Mouse (Mus musculus) liver, embryonic 13.5 days (tissue): ENCODE measurements around the gene Dpp4. TPM values are rescaled to one million over a fixed set of nuclear protein-coding genes. Genes with fewer than 3 reads are reported as not detected.

ENCODE experiments used
- ATAC-seq: fragments of 200-750 bp; cut with Nextera tagmentation; 2 replicates; pipeline ENCODE4 v1.8.0; 2017; ENCODE audit warnings: low read depth, mild to moderate bottlenecking, moderate number of reproducible peaks, moderate library complexity
- DNase-seq: peaks from one replicate; pipeline ENCODE4 v3.0.0; 2022
- H3K27ac ChIP-seq: fragments of 300-500 bp; sonication (generic); 2 replicates; pipeline ENCODE4 v1.5.1; 2015; ENCODE audit warnings: moderate library complexity, mild to moderate bottlenecking, inconsistent platforms
- H3K27me3 ChIP-seq: fragments of 300-500 bp; sonication (generic); 2 replicates; pipeline ENCODE4 v1.6.1; 2015; ENCODE audit warnings: mild to moderate bottlenecking, inconsistent platforms
- H3K36me3 ChIP-seq: fragments of 300-500 bp; sonication (generic); 2 replicates; pipeline ENCODE4 v1.6.1; 2015; ENCODE audit warnings: mild to moderate bottlenecking, inconsistent platforms
- H3K4me1 ChIP-seq: fragments of 300-500 bp; sonication (generic); replicated peaks from 2 replicates; pipeline ENCODE4 v1.6.1; 2015; ENCODE audit warnings: inconsistent platforms
- H3K4me2 ChIP-seq: fragments of 300-500 bp; sonication (generic); 2 replicates; pipeline ENCODE4 v1.6.1; 2015; ENCODE audit warnings: inconsistent platforms, mild to moderate bottlenecking, moderate library complexity
- H3K4me3 ChIP-seq: fragments of 300-500 bp; sonication (generic); replicated peaks from 2 replicates; pipeline ENCODE4 v1.5.1; 2015; ENCODE audit warnings: mild to moderate bottlenecking, inconsistent platforms
- H3K9ac ChIP-seq: fragments of 300-500 bp; sonication (generic); 2 replicates; pipeline ENCODE4 v1.6.1; 2015; ENCODE audit warnings: mild to moderate bottlenecking, inconsistent platforms
- H3K9me3 ChIP-seq: fragments of 300-500 bp; sonication (generic); replicated peaks from 2 replicates; pipeline ENCODE4 v1.6.1; 2016; ENCODE audit warnings: inconsistent platforms
- WGBS: fragments of 180-500 bp; shearing (Covaris S2); methylation state at CpG from one replicate; pipeline ENCODE4 v1.1.7; 2015; ENCODE audit not compliant: insufficient replicate concordance; 5-methylcytosine and 5-hydroxymethylcytosine counted together
- polyA plus RNA-seq: library from polyadenylated mRNA; unstranded; fragments of >200 nt; fragmentation: Nextera tagmentation; extraction: Ambion mirVana; gene quantifications from 2 replicates; pipeline ENCODE4 v1.2.1, GENCODE M21; 2015

The Dpp4 gene
- 3.4 and 5.5 TPM in 2 replicates for polyA plus RNA-seq

DNA sequence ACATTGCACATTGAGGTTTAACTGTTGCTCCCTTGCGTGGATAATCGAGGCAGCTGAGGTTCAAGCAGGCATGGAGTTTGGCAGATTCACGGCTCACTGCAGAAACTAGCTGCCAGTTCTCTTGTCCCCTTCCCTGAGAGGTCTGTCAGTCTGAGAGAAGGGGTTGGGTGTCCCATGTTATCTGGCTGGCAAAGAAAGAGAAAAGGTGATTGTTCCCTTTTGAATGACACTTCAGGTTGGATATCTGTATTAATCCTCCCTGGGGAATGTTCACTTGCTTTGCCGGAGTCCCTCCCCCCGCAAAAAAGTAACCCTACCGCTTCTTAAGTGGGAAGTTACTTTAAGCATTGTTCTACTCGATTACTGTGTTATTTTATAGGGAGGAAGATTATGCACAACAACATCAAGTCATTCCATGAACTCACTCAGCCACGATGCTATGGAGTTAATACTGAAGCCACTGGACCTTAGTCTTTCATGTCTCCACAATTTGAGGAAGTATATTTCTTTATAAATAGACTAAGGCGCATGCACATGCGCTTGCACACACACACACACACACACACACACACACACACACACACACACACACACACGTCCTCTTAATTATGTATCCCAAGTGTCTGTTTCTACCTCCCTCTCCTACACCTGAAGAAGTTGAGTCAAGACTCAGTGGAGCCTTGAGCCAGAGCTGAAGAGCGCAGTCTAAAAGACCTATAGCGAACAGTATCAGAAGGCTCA is at the start of gene Dpp4:
Dpp4 (minus strand) TSS at position 151 of the 741 bp plus-strand sequence.
- 42% methylated on average over 13 of the region's 13 CpGs for WGBS
- Histone ChIP-seq H3K4me1 (peaks cover 3% of the 10 kb centered on the region; the same call in 1 of the 2 replicates), H3K27me3 (peaks cover 17% of the 10 kb centered on the region), H3K9ac (peak within 1 kb of the TSS; percentile 52), H3K27ac (no peak within 1 kb of the TSS; the same call in 1 of the 2 replicates), H3K4me2 (peak within 1 kb of the TSS; percentile 66), H3K36me3 (no peaks in the 10 kb centered on the region), H3K9me3 (no peaks in the 10 kb centered on the region), H3K4me3 (peak within 1 kb of the TSS; percentile 51)
- no peak for DNase-seq
- no peak for ATAC-seq

DNA sequence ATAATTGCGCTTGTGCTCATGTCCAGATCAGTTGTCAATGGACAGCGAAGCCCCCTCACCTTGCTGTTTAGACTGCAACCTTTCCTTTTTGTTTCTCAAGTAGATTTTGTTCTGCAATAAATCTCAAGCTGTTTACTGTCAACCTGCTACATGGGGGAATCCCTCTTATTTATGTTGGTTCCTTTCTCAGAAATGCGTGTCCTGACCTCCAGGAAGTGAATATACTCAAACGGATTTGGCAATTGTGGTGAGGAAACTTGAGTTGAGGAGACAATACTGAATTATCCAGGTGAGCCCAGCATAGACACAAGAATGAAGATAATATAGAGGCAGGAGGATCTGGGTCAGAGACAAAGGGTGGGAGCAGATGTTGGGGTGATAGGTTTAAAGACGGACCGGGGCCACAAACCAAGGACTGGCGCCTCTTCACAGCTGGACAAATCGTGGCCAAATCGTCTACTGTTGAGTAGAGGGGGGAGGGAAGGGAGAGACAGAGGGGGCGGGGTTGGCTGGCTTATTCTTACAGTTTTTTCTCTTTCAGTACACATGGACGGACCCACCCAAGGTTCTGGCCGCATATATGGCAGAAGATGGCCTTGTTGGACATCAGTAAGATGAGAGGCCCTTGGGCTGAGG is 48.9 kb upstream of the Dpp4 start:
- H3K27ac ChIP-seq: no peak overlapping the region
- no peak for ATAC-seq
- H3K36me3 ChIP-seq: no peaks in the 10 kb centered on the region
- H3K4me1 ChIP-seq: no peaks in the 10 kb centered on the region
- no peaks in the 10 kb centered on the region for H3K27me3 ChIP-seq
- H3K9ac ChIP-seq: no peak overlapping the region
- no peak overlapping the region for H3K4me2 ChIP-seq
- 53% methylated on average over 12 of the region's 12 CpGs for WGBS
- no peak overlapping the region for H3K4me3 ChIP-seq
- no peak for DNase-seq
- no peaks in the 10 kb centered on the region for H3K9me3 ChIP-seq

DNA sequence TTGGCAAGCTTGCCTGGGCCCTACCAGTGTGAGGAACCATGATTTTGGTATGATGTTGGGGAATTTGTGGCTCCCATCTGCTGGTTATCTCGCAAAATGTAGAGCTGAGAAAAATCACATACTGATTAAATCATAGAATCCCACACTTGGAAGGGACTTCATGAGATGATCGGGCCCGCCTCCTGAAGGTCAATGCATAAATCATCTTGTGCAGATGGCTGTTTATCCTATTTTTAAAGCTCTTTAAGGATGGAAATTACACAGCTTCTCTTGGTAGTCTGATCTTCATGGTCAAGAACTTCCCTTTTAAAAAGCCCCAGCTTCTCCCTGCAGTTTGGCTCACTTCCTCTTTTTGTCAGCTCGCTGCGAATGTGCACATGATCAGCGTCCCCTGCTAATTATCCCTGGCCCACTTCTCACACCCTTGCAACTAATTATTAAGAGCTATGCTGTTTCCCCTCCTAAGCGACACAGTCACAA is 48.2 kb upstream of the Dpp4 start:
- Histone ChIP-seq H3K36me3 (no peaks in the 10 kb centered on the region), H3K27ac (no peak overlapping the region), H3K4me1 (no peaks in the 10 kb centered on the region), H3K9me3 (no peaks in the 10 kb centered on the region), H3K4me3 (no peak overlapping the region), H3K27me3 (no peaks in the 10 kb centered on the region), H3K9ac (no peak overlapping the region), H3K4me2 (no peak overlapping the region)
- ATAC-seq (no peak), DNase-seq (no peak)
- 20% methylated on average over 7 of the region's 7 CpGs for WGBS

DNA sequence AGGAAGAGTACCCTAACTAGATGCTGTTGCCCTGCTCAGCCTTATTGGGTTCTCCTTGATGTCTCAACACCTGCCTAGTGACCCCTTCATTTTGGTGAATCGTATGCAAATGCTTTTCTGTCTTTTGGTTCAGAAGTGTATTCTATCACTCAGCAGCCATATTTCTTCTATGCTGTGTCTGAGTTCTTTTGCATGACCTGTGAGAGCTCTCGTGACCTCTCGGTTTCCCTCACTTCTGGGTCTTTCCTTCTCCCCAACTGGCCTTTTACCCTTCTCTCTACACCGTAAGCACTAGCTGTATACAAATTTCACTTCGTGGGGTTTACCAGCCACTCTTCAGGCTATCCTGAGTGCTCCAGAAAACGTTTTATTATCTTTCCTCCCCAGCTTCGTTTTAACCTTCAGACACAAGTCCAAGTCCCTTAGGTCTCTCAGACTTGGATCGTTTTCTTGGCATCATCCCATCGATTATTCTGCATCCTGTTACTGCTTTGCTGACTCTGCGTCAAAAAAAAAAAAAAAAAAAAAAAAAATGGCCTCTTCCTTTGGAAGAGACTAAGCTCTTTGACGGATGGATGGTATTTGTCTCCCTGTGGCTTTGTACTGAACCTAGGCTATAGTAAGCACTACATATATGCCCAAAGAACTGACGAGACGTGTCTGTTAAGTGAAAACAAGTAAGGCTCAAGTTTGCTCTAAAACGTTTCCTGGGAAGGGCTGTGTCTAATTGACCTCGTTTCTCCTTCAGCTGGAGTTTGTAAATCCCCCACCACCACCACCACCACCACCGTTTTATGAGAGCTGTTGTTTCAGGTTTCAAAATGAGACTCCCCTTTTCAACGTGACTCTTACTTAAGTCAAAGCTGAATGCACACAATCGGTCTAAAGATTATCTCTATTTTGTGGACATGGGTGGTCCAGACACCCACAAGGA is 47.5 kb upstream of the Dpp4 start:
- Histone ChIP-seq H3K9ac (no peak overlapping the region), H3K9me3 (no peaks in the 10 kb centered on the region), H3K27ac (no peak overlapping the region), H3K4me1 (no peaks in the 10 kb centered on the region), H3K4me2 (no peak overlapping the region), H3K27me3 (no peaks in the 10 kb centered on the region), H3K4me3 (no peak overlapping the region), H3K36me3 (no peaks in the 10 kb centered on the region)
- ATAC-seq (no peak), DNase-seq (no peak)
- 53% methylated on average over 18 of the region's 18 CpGs for WGBS

DNA sequence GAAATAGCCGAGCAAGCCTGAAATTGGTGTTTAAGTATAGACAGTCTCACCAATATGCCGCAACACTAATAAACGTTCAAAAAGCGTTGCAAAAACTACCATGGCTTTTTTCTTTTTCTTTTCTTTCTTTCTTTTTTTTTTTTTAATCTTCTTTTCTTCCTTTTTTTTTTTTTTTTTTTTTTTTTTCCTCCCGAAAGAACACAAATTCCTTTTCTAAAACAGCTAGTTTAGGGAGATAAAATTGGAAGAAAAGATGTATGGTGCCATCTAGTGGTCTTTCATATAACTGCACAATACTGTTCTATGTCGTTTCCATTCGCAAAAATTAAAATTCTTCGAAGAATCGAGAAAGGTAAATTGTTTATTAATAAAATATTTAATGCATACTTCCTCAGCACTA is 46.0 kb upstream of the Dpp4 start:
- no peak for DNase-seq
- WGBS: 34% methylated on average over 9 of the region's 9 CpGs

DNA sequence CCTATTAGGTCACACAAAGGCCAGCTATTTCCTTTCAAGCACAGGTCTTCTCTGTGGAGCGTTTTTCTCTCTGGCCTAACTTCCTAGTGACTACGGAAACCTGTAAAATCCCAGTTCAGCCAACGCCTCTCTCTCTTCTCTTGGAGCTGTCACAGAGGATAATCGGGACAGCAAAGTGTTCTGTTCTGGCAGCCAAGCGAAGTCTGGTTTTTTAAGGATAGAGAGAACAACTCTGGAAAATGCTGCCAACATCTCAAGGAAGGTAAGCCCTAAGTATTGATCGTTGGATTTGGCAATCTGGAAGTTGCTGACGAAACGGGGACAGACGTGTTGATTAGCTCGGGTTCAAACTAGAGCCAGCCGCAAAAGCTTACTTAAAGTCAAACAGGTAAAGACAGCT is 43.0 kb upstream of the Dpp4 start:
- no peak for DNase-seq
- Histone ChIP-seq H3K9me3 (no peaks in the 10 kb centered on the region), H3K4me1 (no peaks in the 10 kb centered on the region), H3K27ac (no peak overlapping the region), H3K4me3 (no peak overlapping the region), H3K4me2 (no peak overlapping the region), H3K36me3 (no peaks in the 10 kb centered on the region), H3K9ac (no peak overlapping the region), H3K27me3 (no peaks in the 10 kb centered on the region)
- ATAC-seq: no peak
- WGBS: 76% methylated on average over 11 of the region's 11 CpGs

More for the DNA sequence above, 46.0 kb upstream of the Dpp4 start:
- no peak overlapping the region for H3K9ac ChIP-seq
- H3K36me3 ChIP-seq: no peaks in the 10 kb centered on the region
- no peaks in the 10 kb centered on the region for H3K27me3 ChIP-seq
- no peaks in the 10 kb centered on the region for H3K9me3 ChIP-seq
- H3K27ac ChIP-seq: no peak overlapping the region
- ATAC-seq: no peak
- no peak overlapping the region for H3K4me3 ChIP-seq
- H3K4me2 ChIP-seq: no peak overlapping the region
- H3K4me1 ChIP-seq: no peaks in the 10 kb centered on the region

DNA sequence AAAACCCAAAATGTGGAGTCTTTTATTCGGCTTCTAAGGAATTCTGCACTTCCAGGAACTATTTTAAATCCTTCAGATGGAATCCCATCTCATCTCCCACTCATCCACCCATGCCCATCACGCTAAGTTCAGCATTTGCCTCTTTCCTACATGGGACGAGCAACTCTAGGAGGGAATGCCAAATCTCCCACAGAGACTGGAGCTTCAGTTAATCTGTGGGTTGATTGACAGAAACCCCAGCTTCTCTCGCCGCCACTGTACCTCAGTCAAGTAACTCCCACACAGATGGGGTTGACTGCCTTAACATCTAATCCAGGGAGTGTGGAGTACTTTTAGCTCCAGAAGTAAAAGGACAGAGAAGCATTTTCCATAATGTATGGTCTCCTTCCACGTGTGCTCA is 42.0 kb upstream of the Dpp4 start:
- ATAC-seq (no peak), DNase-seq (no peak)
- Histone ChIP-seq H3K4me1 (no peaks in the 10 kb centered on the region), H3K27me3 (no peaks in the 10 kb centered on the region), H3K9ac (no peak overlapping the region), H3K4me2 (no peak overlapping the region), H3K36me3 (no peaks in the 10 kb centered on the region), H3K27ac (no peak overlapping the region), H3K9me3 (no peaks in the 10 kb centered on the region), H3K4me3 (no peak overlapping the region)
- 65% methylated on average over 6 of the region's 6 CpGs for WGBS

DNA sequence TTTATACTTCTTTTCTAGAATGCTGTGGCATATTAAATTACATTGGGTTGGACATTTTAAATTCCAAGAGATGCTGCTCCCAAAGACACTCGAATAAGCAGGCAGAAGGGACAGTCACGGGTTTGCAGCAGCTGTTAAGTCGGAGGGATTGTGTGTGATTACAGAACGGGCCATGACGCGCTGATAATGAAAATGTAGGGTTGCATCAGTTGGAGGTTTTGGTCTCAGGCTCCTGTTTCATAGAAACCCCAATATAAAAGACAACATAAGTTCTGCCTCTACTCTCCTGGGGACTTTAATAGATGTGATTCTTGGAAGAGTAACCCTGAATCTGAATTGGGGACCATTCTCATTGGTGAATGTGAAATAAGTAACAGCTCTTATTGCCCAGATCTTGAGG is 38.3 kb upstream of the Dpp4 start:
- no peaks in the 10 kb centered on the region for H3K9me3 ChIP-seq
- H3K4me3 ChIP-seq: no peak overlapping the region
- no peaks in the 10 kb centered on the region for H3K4me1 ChIP-seq
- ATAC-seq (no peak), DNase-seq (no peak)
- no peak overlapping the region for H3K9ac ChIP-seq
- no peak overlapping the region for H3K4me2 ChIP-seq
- H3K27ac ChIP-seq: no peak overlapping the region
- H3K36me3 ChIP-seq: no peaks in the 10 kb centered on the region
- no peaks in the 10 kb centered on the region for H3K27me3 ChIP-seq
- WGBS: 64% methylated on average over 6 of the region's 6 CpGs

DNA sequence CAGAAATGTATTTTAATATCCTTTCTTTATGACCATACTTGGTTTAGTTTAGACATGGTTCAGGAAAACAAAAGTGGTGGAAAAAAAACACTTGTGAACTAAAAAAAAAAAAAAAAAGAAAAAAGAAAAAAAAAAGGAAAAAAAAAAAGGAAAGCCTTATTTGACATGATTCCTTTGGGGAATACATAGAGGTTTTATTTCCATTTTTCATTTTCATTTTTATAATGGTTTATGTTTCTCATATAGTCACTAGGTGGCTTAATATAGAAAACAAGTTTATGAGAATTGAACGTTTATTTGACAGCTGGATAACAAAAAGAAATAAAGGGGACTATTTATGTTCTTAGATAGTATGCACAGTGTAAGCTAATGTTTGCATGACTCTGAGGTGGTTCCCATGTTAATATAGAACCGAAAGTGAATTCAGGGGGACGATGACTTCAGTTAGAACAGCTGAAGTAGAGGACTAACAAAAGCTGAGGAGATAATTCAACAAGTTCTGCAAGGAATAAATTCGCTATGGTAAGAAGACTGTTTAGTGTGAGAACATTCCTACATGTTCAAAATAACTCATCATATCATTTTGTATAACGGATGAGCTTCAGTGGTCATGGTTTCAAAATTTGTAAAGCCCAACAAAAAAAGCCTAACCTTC is 37.8 kb upstream of the Dpp4 start:
- H3K4me2 ChIP-seq: no peak overlapping the region
- no peak overlapping the region for H3K27ac ChIP-seq
- no peaks in the 10 kb centered on the region for H3K9me3 ChIP-seq
- H3K4me1 ChIP-seq: no peaks in the 10 kb centered on the region
- H3K36me3 ChIP-seq: no peaks in the 10 kb centered on the region
- DNase-seq: no peak
- no peak overlapping the region for H3K9ac ChIP-seq
- ATAC-seq: no peak
- no peak overlapping the region for H3K4me3 ChIP-seq
- H3K27me3 ChIP-seq: no peaks in the 10 kb centered on the region
- 64% methylated on average over 5 of the region's 5 CpGs for WGBS

DNA sequence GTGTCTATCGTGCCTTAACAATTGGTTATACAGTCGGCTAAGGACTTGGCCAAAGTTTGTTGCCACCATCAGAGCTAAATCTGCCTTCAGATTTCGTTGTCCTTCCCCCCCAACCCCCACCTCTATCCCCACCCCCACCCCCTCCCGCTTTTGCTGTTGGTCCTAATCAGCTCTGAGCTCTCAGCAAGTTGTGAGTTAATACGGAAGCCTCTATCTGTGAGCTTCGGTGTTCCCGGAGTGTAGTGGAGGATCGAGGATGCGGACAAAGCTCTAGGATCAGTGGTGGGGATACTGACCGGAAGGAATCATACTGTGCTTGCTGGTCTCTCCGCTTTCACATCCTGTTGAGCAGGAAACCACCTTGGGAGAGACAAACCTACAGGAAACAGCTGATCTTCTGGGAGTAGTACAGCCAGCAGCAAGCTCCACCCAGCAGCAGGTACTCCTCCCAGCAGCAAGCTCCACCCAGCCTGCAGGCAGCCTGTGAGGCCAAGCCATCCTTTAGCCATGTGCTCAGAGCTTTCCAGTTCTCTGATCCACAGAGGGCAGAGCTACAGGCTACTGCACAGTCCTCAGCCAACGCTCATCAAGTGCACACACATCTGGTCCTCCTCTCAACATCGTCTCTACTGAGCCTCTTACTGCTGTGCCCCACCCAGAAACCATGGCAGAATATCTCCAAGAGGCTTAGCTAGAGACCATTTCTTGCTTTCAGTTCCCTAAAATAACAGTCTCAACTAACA is 28.9 kb upstream of the Dpp4 start:
- no peaks in the 10 kb centered on the region for H3K27me3 ChIP-seq
- WGBS: 10% methylated on average over 13 of the region's 13 CpGs
- H3K36me3 ChIP-seq: no peaks in the 10 kb centered on the region
- ATAC-seq (peak; percentile 99), DNase-seq (peak; percentile 54)
- H3K4me1 ChIP-seq: peaks cover 11% of the 10 kb centered on the region
- no peaks in the 10 kb centered on the region for H3K9me3 ChIP-seq
- H3K4me3 ChIP-seq: peak overlapping the region; percentile 61
- H3K4me2 ChIP-seq: peak overlapping the region; percentile 65
- peak overlapping the region; percentile 43 for H3K9ac ChIP-seq
- H3K27ac ChIP-seq: peak overlapping the region; percentile 27; the same call in 1 of the 2 replicates
